Mouse (Mus musculus) lung, embryonic 14.5 days (tissue): ENCODE measurements around the gene Tmem229b. TPM values are rescaled to one million over a fixed set of nuclear protein-coding genes. Genes with fewer than 3 reads are reported as not detected.
A peak's percentile ranks its signal among the peaks of the same experiment; 100 is the strongest.

Experiments used
- ATAC-seq: fragments of 200-750 bp; cut with Nextera tagmentation; 2 replicates; pipeline ENCODE4 v1.8.0; 2017; ENCODE audit warnings: mild to moderate bottlenecking, moderate TSS enrichment, moderate library complexity; ENCODE audit not compliant: insufficient read depth
- DNase-seq: peaks from one replicate; pipeline ENCODE4 v3.0.0-alpha.2; 2015
- H3K27ac ChIP-seq: fragments of 300-500 bp; sonication (generic); 2 replicates; pipeline ENCODE4 v1.5.1; 2014; ENCODE audit warnings: low read depth, mild to moderate bottlenecking, moderate library complexity
- H3K27me3 ChIP-seq: fragments of 300-500 bp; sonication (generic); 2 replicates; pipeline ENCODE4 v1.6.1; 2014; ENCODE audit warnings: low read length, control low read depth; ENCODE audit not compliant: insufficient read depth
- H3K36me3 ChIP-seq: fragments of 300-500 bp; sonication (generic); 2 replicates; pipeline ENCODE4 v1.6.1; 2014; ENCODE audit warnings: control low read depth; ENCODE audit not compliant: insufficient read depth
- H3K4me1 ChIP-seq: fragments of 300-500 bp; sonication (generic); 2 replicates; pipeline ENCODE4 v1.6.1; 2014; ENCODE audit warnings: antibody characterized with exemption, control low read depth; ENCODE audit not compliant: insufficient read depth
- H3K4me2 ChIP-seq: fragments of 300-500 bp; sonication (generic); 2 replicates; pipeline ENCODE4 v1.6.1; 2014; ENCODE audit warnings: mild to moderate bottlenecking
- H3K4me3 ChIP-seq: fragments of 300-500 bp; sonication (generic); 2 replicates; pipeline ENCODE4 v1.5.1; 2014; ENCODE audit warnings: low read depth, low read length
- H3K9ac ChIP-seq: fragments of 300-500 bp; sonication (generic); 2 replicates; pipeline ENCODE4 v1.6.1; 2014
- H3K9me3 ChIP-seq: fragments of 300-500 bp; sonication (generic); 2 replicates; pipeline ENCODE4 v1.6.1; 2016; ENCODE audit warnings: low read depth, low read length, control low read depth
- CTCF ChIP-seq: IDR thresholded peaks from 2 replicates; pipeline ENCODE4 v1.5.1; 2016; ENCODE audit warnings: antibody characterized with exemption, low read depth
- WGBS: fragments of 180-500 bp; shearing (Covaris S2); extraction: QIAGEN DNeasy Blood & Tissue Kit; methylation state at CpG from one replicate; pipeline ENCODE4 v1.1.7; 2014; 5-methylcytosine and 5-hydroxymethylcytosine counted together
- polyA plus RNA-seq: library from polyadenylated mRNA; unstranded; fragments of >200 nt; fragmentation: Nextera tagmentation; extraction: Ambion mirVana; gene quantifications from 2 replicates; pipeline ENCODE4 v1.2.1, GENCODE M21; 2014

Gene Tmem229b
- polyA plus RNA-seq, 1 experiment from 2014 or later = 5.7 TPM

DNA sequence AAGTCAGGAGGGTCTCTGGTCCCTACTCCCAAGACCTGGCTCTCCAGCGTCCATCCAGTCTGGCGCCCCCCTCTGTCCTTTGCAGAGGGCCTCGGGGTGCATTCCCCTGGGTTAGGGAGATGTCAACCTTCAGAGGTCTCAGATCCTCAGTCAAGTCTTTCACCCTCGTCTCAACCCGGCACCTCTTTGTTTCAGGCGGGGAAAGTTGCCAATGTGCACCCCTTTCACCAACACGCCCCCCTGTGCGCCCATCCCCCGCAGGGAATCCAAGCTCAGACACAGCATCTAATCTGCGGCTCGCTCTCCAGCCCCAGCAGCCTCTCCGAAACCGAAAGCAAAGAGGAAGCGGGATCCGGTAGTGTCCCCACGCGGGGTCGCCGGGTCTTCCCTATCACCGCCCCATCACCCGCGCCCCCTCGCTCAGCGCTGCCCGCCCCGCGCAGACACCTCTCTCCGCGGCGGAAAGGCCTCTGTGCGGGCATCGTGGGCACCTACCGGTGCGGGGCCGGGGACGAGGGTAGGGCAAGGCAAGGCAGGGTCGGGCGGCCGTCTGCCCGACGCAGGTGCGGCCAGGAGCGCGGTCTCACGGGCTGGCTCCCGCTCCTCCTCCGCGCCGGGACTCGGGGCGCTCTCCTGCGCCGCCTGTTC lies 825 bp downstream of the Tmem229b start:
- H3K4me2 ChIP-seq = peak overlapping the region; percentile 90
- ATAC-seq (peak; percentile 64), DNase-seq (peak; percentile 62)
- H3K27me3 ChIP-seq = 0 out of 2 replicates have a peak, but pooled peaks cover 4% of the 10 kb centered on the region
- no peaks in the 10 kb centered on the region for H3K36me3 ChIP-seq
- H3K9me3 ChIP-seq = no peaks in the 10 kb centered on the region
- WGBS = under 1% methylated on average over 51 of the region's 53 CpGs
- peak overlapping the region; percentile 93 for H3K4me3 ChIP-seq
- peak overlapping the region; percentile 70 for H3K9ac ChIP-seq
- H3K4me1 ChIP-seq = no peaks in the 10 kb centered on the region
- peak; percentile 57 for TF ChIP-seq CTCF
- no peak overlapping the region for H3K27ac ChIP-seq

DNA sequence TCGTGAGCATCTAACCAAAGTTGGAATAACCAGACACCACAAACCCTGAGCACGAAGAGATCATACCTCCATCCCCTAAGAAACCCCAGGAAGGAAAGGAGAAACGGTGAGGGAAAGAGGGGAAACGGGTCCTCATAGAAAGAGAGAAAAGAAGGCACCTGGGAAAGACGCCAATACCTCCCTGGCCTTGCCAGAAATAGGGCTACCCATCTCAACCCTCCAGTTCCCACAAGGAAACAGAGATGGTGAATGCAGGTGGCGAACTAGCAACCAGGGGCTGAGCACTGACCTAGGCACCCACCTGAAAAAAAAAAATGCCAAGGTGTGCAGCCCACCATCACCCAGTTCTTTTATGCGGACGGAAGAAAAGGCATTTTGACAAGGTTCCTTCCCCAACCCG lies 1.4 kb downstream of the Tmem229b start:
- no peak for TF ChIP-seq CTCF
- Histone ChIP-seq H3K27me3 (0 out of 2 replicates have a peak, but pooled peaks cover 4% of the 10 kb centered on the region), H3K4me1 (no peaks in the 10 kb centered on the region), H3K27ac (no peak overlapping the region), H3K4me3 (peak overlapping the region; percentile 93), H3K9me3 (no peaks in the 10 kb centered on the region), H3K4me2 (peak overlapping the region; percentile 90), H3K9ac (peak overlapping the region; percentile 70), H3K36me3 (no peaks in the 10 kb centered on the region)
- 32% methylated on average over 9 of the region's 9 CpGs for WGBS
- DNase-seq (no peak), ATAC-seq (no peak)

DNA sequence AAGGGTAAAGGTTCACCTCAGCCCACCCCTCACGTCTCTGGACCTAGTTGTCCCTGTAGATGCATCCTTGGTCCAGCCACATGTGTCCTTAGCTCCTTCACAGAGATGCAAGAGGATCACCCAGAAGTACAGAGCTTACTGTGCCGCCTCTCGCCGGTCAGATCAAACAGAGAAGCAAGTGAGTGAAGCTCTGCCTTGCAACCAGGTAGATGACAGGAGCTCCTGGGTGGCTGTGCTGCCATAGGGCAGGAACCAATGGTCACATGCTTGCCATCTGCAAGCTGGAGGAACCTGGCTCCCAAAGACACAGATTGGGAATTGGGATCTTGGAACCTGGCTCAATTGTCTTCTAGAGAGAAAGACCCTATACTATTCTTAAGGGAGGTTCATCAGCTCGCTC lies 2.0 kb downstream of the Tmem229b start:
- DNase-seq (no peak), ATAC-seq (no peak)
- Histone ChIP-seq H3K4me3 (no peak overlapping the region), H3K9ac (no peak overlapping the region), H3K9me3 (no peaks in the 10 kb centered on the region), H3K4me1 (no peaks in the 10 kb centered on the region), H3K27ac (no peak overlapping the region), H3K36me3 (no peaks in the 10 kb centered on the region), H3K4me2 (no peak overlapping the region), H3K27me3 (0 out of 2 replicates have a peak, but pooled peaks cover 4% of the 10 kb centered on the region)
- 75% methylated on average over 5 of the region's 5 CpGs for WGBS
- TF ChIP-seq CTCF = no peak

DNA sequence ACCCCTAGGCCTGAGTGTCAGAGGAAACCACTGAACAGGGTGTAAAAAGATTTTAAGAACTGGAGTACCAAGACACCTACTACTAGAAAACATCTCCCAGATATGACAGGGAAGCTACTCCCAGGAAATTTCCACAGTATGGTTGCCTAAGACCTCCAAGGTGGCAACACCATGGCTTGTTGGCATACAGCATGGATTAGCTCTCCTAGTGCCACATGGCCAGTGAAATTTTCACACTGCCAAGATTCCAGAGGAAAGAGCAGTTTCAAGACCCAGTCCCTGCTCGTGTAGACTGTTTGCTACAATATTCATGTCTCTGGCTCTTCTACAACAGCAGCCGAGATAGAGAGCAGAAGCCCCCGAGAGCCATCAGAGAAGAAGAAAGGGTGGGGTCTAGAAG lies 4.4 kb downstream of the Tmem229b start:
- 72% methylated on average over 3 of the region's 3 CpGs for WGBS
- no peak for ATAC-seq
- H3K4me1 ChIP-seq = no peaks in the 10 kb centered on the region

DNA sequence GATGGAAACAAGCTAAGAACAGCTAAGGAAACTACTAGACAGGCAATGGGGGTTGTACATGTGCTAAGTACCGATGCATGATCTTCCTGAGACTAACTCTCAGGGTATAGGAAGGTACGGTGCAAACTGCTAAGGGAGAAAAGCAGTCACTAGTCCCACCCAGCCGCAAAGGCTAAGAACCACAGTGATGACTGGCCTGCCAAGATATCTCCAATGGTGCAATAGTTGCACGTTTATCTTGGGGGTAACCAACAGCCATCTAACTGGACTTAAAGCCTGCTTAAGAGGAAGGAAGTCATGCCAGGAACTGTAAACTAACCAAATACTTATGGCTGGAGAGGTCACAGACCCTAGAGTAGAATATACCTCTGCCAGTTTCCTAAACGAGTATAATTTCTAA lies 5.0 kb downstream of the Tmem229b start:
- ATAC-seq (no peak), DNase-seq (no peak)
- Histone ChIP-seq H3K36me3 (no peaks in the 10 kb centered on the region), H3K4me1 (no peaks in the 10 kb centered on the region), H3K9me3 (no peaks in the 10 kb centered on the region), H3K27me3 (0 out of 2 replicates have a peak, but pooled peaks cover 4% of the 10 kb centered on the region), H3K27ac (no peak overlapping the region), H3K4me2 (no peak overlapping the region), H3K9ac (no peak overlapping the region), H3K4me3 (no peak overlapping the region)
- WGBS = 74% methylated on average over 5 of the region's 5 CpGs
- no peak for TF ChIP-seq CTCF

More for the DNA sequence above, 4.4 kb downstream of the Tmem229b start:
- no peaks in the 10 kb centered on the region for H3K36me3 ChIP-seq
- H3K4me3 ChIP-seq = no peak overlapping the region
- H3K9me3 ChIP-seq = no peaks in the 10 kb centered on the region
- no peak overlapping the region for H3K9ac ChIP-seq
- no peak overlapping the region for H3K4me2 ChIP-seq
- no peak for DNase-seq
- H3K27ac ChIP-seq = no peak overlapping the region
- 0 out of 2 replicates have a peak, but pooled peaks cover 4% of the 10 kb centered on the region for H3K27me3 ChIP-seq
- TF ChIP-seq CTCF = no peak

DNA sequence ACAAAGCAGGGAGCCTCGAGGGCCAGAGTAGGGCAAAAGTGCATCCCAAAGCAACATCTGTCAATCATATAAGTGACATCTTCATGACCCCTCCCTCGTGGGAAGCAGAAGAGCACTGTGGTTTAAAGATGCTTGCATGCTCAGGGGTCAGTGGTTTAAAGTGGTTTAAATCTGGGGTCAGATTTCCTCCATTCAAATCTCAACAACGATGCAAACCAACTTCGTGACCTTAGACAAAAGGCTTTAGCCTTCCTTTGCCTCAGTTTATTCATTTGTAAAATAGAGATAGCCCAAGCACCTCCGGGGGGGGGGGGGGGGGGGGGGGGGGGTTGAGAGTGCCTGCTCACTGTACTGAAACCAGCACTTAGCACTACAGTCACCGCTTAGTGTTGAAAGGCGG lies 10.7 kb downstream of the Tmem229b start:
- no peak for TF ChIP-seq CTCF
- WGBS = 42% methylated on average over 6 of the region's 7 CpGs

DNA sequence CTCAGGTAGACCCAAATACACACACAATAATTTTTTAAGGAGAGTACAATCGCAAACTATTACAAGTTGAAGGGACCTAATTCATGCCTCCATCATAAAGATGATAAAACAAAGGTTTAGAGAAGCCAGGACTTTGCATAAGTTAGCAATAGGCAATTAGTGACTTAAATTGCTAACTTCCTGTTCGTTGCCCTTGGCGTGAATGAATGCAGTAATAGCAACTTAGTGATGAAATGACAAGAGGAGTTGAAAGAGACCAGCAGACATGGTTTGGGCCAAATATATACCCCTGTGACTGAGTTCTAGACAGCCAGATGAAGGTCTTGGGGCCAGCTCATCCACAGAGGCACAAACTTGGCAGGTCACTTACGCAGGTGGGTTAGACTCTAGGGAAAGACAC lies 11.2 kb downstream of the Tmem229b start:
- no peak for TF ChIP-seq CTCF
- no peak for ATAC-seq
- H3K36me3 ChIP-seq = no peaks in the 10 kb centered on the region
- no peak overlapping the region for H3K27ac ChIP-seq
- no peak overlapping the region for H3K9ac ChIP-seq
- H3K27me3 ChIP-seq = no peaks in the 10 kb centered on the region
- H3K4me3 ChIP-seq = no peak overlapping the region
- no peak overlapping the region for H3K4me2 ChIP-seq
- no peaks in the 10 kb centered on the region for H3K4me1 ChIP-seq
- H3K9me3 ChIP-seq = no peaks in the 10 kb centered on the region
- 79% methylated on average over 4 of the region's 4 CpGs for WGBS
- no peak for DNase-seq

More for the DNA sequence above, 10.7 kb downstream of the Tmem229b start:
- Histone ChIP-seq H3K27me3 (no peaks in the 10 kb centered on the region), H3K27ac (no peak overlapping the region), H3K9ac (no peak overlapping the region), H3K4me1 (no peaks in the 10 kb centered on the region), H3K9me3 (no peaks in the 10 kb centered on the region), H3K4me2 (no peak overlapping the region), H3K36me3 (no peaks in the 10 kb centered on the region), H3K4me3 (no peak overlapping the region)
- DNase-seq (no peak), ATAC-seq (no peak)
